Mouse (Mus musculus) liver, embryonic 11.5 days (tissue): ENCODE data around the gene Lrrc26. TPM values are rescaled to one million over a fixed set of nuclear protein-coding genes. Genes with fewer than 3 reads are reported as not detected.
A peak's percentile ranks its signal among the peaks of the same experiment; 100 is the strongest.

Experiments
- ATAC-seq: fragments of 200-750 bp; cut with Nextera tagmentation; replicated peaks from 2 replicates; pipeline ENCODE4 v1.8.0; 2017; ENCODE audit warnings: moderate number of reproducible peaks, mild to moderate bottlenecking, moderate TSS enrichment, moderate library complexity; ENCODE audit not compliant: low FRiP score
- DNase-seq: peaks from one replicate; pipeline ENCODE4 v3.0.0-alpha.2; 2017; ENCODE audit warnings: low spot score
- H3K27ac ChIP-seq: fragments of 300-500 bp; sonication (generic); 2 replicates; pipeline ENCODE4 v1.5.1; 2014; ENCODE audit warnings: mild to moderate bottlenecking, low read depth, low read length, control low read depth
- H3K27me3 ChIP-seq: fragments of 300-500 bp; sonication (generic); replicated peaks from 2 replicates; pipeline ENCODE4 v1.6.1; 2014; ENCODE audit warnings: low read length, mixed read lengths; ENCODE audit not compliant: control insufficient read depth, insufficient read depth
- H3K36me3 ChIP-seq: fragments of 300-500 bp; sonication (generic); 2 replicates; pipeline ENCODE4 v1.6.1; 2014; ENCODE audit warnings: mild to moderate bottlenecking, low read length, moderate library complexity, mixed read lengths; ENCODE audit not compliant: control insufficient read depth, insufficient read depth
- H3K4me1 ChIP-seq: fragments of 300-500 bp; sonication (generic); replicated peaks from 2 replicates; pipeline ENCODE4 v1.6.1; 2014; ENCODE audit warnings: low read length, mixed read lengths; ENCODE audit not compliant: control insufficient read depth, insufficient read depth
- H3K4me2 ChIP-seq: fragments of 300-500 bp; sonication (generic); 2 replicates; pipeline ENCODE4 v1.6.1; 2014; ENCODE audit warnings: mild to moderate bottlenecking, control low read depth, moderate library complexity
- H3K4me3 ChIP-seq: fragments of 300-500 bp; sonication (generic); 2 replicates; pipeline ENCODE4 v1.5.1; 2014; ENCODE audit warnings: low read depth, low read length, control low read depth
- H3K9ac ChIP-seq: fragments of 300-500 bp; sonication (generic); 2 replicates; pipeline ENCODE4 v1.6.1; 2014; ENCODE audit warnings: low read depth, low read length, control low read depth
- H3K9me3 ChIP-seq: fragments of 300-500 bp; sonication (generic); 2 replicates; pipeline ENCODE4 v1.6.1; 2016; ENCODE audit warnings: low read length, inconsistent platforms, mixed read lengths; ENCODE audit not compliant: control insufficient read depth
- WGBS: fragments of 180-500 bp; shearing (Covaris S2); extraction: QIAGEN DNeasy Blood & Tissue Kit; methylation state at CpG from one replicate; pipeline ENCODE4 v1.1.7; 2014; 5-methylcytosine and 5-hydroxymethylcytosine counted together
- polyA plus RNA-seq: library from polyadenylated mRNA; unstranded; fragments of >200 nt; fragmentation: Nextera tagmentation; extraction: Ambion mirVana; gene quantifications from 2 replicates; pipeline ENCODE4 v1.2.1, GENCODE M21; 2014

The Lrrc26 gene
- polyA plus RNA-seq, 1 experiment from 2014 or later: not detected

DNA sequence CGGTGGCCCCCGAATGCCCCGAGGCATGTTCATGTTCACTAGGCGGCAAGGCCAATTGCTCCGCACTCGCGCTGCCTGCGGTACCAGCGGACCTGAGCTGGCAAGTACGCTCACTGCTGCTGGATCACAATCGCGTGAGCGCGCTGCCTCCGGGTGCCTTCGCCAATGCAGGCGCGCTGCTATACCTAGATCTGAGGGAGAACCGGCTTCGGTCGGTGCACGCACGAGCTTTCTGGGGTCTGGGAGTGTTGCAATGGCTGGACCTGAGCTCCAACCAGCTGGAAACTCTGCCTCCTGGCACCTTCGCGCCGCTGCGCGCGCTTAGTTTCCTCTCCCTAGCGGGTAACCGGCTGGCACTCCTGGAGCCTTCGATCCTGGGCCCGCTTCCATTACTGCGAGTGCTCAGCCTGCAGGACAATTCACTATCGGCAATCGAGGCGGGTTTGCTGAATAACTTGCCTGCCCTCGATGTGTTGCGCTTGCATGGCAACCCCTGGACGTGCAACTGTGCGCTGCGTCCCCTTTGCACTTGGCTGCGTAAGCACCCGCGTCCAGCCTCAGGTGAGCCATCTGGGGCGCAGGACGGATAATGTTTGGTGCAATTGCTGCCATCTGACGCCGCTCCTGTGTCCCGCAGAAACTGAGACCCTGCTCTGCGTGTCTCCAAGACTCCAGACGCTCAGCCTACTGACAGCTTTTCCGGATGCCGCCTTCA is 543 bp downstream of the Lrrc26 start:
- no peaks in the 10 kb centered on the region for H3K9me3 ChIP-seq
- peak overlapping the region; percentile 20; the same call in 1 of the 2 replicates for H3K4me2 ChIP-seq
- DNase-seq (no peak), ATAC-seq (no peak)
- no peak overlapping the region for H3K27ac ChIP-seq
- no peak overlapping the region for H3K9ac ChIP-seq
- H3K27me3 ChIP-seq: peaks cover 75% of the 10 kb centered on the region
- WGBS: 4% methylated on average over 54 of the region's 54 CpGs
- peaks cover 4% of the 10 kb centered on the region; the same call in 1 of the 2 replicates for H3K36me3 ChIP-seq
- H3K4me3 ChIP-seq: peak overlapping the region; percentile 20; the same call in 1 of the 2 replicates
- peaks cover 28% of the 10 kb centered on the region for H3K4me1 ChIP-seq

DNA sequence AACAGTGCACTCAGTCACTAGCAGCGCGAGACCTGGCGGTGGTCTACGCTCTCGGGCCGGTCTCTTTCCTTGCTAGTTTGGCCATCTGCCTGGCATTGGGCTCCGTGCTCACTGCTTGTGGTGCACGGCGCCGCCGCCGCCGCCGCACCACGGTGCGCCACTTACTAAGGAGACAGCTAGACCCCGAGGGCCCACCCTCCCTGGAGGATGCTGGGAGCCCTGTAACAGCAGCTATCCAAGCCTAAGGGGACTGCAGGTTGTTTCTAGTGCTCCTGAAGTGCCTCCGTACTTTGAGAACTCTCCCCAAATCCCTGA is 1.1 kb downstream of the Lrrc26 start:
- H3K9ac ChIP-seq: no peak overlapping the region
- ATAC-seq (no peak), DNase-seq (no peak)
- H3K27ac ChIP-seq: no peak overlapping the region
- 2% methylated on average over 18 of the region's 18 CpGs for WGBS
- H3K36me3 ChIP-seq: no peaks in the 10 kb centered on the region
- peak overlapping the region; percentile 20; the same call in 1 of the 2 replicates for H3K4me3 ChIP-seq
- 0 out of 2 replicates have a peak overlapping the region, but pooled peaks have one; percentile 14 for H3K4me2 ChIP-seq
- peaks cover 79% of the 10 kb centered on the region for H3K27me3 ChIP-seq
- no peaks in the 10 kb centered on the region for H3K9me3 ChIP-seq
- peaks cover 28% of the 10 kb centered on the region for H3K4me1 ChIP-seq

DNA sequence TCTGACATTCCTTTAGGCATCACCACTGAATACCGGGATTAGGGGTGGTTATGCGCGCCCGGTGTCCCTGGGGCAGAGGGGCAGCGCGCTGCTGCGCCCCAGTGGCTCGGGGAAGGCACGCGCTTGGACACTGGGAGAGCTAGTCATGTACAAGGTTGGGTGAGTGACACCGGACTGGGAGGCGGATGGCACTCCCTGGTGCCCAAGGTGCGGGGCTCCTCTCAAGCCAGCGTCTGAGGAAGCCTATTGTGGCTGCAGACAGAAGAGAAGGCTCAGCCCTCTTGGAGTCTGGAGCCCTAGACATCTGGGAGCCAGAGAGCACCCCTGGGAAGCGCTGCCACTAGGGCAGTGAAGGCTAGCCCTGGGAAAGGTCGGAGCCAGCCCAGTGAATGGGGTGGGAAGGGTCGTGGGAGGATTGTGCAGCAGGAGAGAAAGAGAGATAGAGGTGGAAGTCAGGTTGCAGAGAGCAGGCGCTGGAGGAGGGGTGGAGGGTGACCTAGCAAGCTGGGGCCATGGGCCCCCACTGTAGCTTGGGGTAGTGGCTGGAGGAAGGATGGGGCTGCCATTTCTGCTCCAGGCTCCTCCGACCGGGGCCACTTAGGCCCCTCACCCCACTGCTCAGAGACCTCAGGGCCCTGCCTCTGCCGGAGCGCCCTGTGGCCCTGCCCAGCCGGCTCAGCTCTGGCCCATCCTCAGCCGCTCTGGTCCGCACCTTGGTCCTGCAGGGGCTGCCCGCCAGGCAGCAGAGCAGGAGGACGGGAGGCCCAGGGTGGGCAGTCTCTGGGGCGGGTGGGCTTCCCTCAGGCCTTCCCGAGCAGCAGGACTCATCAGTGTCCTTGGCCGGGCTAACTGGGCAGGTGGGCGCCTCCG is 1.7 kb downstream of the Lrrc26 start:
- Histone ChIP-seq H3K27ac (no peak overlapping the region), H3K36me3 (no peaks in the 10 kb centered on the region), H3K9me3 (no peaks in the 10 kb centered on the region), H3K27me3 (peaks cover 85% of the 10 kb centered on the region), H3K9ac (no peak overlapping the region), H3K4me1 (peaks cover 23% of the 10 kb centered on the region), H3K4me2 (peak overlapping the region; percentile 57), H3K4me3 (peak overlapping the region; percentile 35; the same call in 1 of the 2 replicates)
- no peak for ATAC-seq
- 13% methylated on average over 32 of the region's 32 CpGs for WGBS
- DNase-seq: no peak

DNA sequence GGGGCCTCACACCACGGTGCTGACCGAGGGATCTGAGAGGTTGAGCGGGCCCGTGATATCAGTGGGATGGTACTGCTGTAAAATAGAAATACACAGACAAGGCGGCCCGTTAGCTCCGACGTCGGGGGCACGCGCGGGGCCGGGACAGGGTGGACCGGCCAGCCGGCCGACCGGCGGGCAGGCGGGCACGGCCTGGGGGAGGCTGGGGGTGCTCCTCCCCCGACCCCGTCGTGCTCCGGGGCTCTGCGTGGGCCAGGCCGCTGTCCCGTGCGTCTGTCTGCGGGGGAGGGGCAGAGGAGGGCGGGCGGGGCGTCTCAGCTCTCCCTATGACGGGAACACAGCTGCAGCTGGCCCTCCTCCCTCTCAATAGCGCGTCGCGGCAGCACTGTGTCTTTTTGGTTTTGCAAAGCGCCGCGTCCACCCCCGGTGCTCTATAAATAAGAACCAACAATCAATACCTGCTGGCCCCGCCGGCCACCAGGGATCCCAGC is 2.4 kb downstream of the Lrrc26 start:
- peaks cover 89% of the 10 kb centered on the region for H3K27me3 ChIP-seq
- H3K4me1 ChIP-seq: peaks cover 18% of the 10 kb centered on the region
- H3K9ac ChIP-seq: no peak overlapping the region
- 11% methylated on average over 39 of the region's 43 CpGs for WGBS
- peak overlapping the region; percentile 57 for H3K4me2 ChIP-seq
- no peaks in the 10 kb centered on the region for H3K36me3 ChIP-seq
- no peaks in the 10 kb centered on the region for H3K9me3 ChIP-seq
- no peak for DNase-seq
- peak overlapping the region; percentile 35 for H3K4me3 ChIP-seq
- no peak for ATAC-seq
- H3K27ac ChIP-seq: no peak overlapping the region

DNA sequence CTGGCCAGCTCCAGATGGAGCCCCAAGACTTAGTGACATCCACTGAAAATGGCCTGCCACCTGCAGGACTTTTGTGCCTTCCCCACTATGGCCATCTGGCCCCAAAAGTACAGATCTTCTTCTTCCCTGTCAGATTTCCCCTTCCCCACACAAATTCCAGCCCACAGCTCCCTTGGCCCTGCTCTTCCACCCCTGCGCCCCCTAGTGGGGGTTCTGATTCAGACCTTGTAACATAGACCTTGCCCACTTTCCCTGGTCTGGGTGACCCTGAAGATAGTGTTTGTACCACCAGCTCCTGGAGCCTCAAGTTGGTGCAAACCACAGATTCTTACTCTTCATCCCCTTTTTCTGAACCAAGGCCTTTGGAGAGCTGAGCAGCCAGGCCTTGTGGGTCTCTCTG is 3.1 kb downstream of the Lrrc26 start:
- H3K4me2 ChIP-seq: no peak overlapping the region; the same call in 1 of the 2 replicates
- no peaks in the 10 kb centered on the region for H3K9me3 ChIP-seq
- H3K9ac ChIP-seq: no peak overlapping the region
- no peak overlapping the region for H3K27ac ChIP-seq
- no peaks in the 10 kb centered on the region for H3K36me3 ChIP-seq
- ATAC-seq: no peak
- no peak overlapping the region for H3K4me3 ChIP-seq
- 0% methylated on average over 1 of the region's 1 CpGs for WGBS
- peaks cover 13% of the 10 kb centered on the region; the same call in 1 of the 2 replicates for H3K4me1 ChIP-seq
- DNase-seq: peak; percentile 61
- peaks cover 94% of the 10 kb centered on the region for H3K27me3 ChIP-seq

DNA sequence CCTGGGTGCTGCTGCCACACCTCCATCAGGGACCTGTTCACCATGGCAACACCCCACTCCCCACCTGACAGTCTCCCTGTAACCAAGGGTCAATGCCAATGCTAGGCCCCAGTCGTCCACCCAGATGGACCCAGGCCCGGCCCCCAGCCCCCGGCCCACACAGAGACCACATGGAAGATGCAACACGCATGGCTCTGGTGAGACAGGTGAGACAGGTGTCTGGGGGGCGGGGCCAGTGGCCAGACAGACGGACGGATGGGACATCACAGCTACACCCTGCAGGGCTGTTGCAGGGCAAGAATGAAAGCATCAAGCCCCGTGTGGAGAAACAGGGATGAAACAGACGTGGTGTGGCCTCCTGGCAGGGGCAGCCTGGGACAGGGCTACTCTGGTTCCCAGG is 4.0 kb downstream of the Lrrc26 start:
- 71% methylated on average over 9 of the region's 9 CpGs for WGBS
- DNase-seq (no peak), ATAC-seq (no peak)
- Histone ChIP-seq H3K9ac (no peak overlapping the region), H3K4me1 (peaks cover 13% of the 10 kb centered on the region; the same call in 1 of the 2 replicates), H3K27ac (no peak overlapping the region), H3K27me3 (peaks cover 91% of the 10 kb centered on the region), H3K36me3 (no peaks in the 10 kb centered on the region), H3K9me3 (no peaks in the 10 kb centered on the region), H3K4me3 (no peak overlapping the region), H3K4me2 (no peak overlapping the region)

DNA sequence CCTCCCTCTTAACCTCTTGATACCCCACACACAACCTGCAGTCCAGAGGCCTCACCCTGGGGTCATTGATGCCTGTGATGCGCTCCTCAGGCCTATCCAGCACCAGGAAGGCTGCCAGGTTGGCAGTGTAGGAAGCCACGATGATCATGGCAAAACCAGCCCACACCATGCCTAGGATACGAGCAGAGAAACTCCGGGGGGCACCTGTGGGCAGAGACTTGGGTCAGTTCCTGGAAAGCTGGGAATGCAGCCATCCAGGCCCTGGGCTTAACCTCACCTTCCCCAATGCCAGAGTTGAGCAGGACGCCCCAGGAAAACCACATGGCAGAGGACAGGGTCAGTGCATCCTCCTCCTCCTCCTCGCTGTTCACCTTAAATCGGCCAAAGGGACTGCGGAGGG is 7.4 kb downstream of the Lrrc26 start:
- no peak overlapping the region for H3K4me3 ChIP-seq
- no peak overlapping the region for H3K9ac ChIP-seq
- no peaks in the 10 kb centered on the region for H3K36me3 ChIP-seq
- 77% methylated on average over 8 of the region's 8 CpGs for WGBS
- no peaks in the 10 kb centered on the region for H3K9me3 ChIP-seq
- H3K4me1 ChIP-seq: peaks cover 7% of the 10 kb centered on the region; the same call in 1 of the 2 replicates
- H3K27me3 ChIP-seq: peaks cover 64% of the 10 kb centered on the region
- H3K27ac ChIP-seq: no peak overlapping the region
- ATAC-seq: no peak
- DNase-seq: no peak
- no peak overlapping the region for H3K4me2 ChIP-seq

DNA sequence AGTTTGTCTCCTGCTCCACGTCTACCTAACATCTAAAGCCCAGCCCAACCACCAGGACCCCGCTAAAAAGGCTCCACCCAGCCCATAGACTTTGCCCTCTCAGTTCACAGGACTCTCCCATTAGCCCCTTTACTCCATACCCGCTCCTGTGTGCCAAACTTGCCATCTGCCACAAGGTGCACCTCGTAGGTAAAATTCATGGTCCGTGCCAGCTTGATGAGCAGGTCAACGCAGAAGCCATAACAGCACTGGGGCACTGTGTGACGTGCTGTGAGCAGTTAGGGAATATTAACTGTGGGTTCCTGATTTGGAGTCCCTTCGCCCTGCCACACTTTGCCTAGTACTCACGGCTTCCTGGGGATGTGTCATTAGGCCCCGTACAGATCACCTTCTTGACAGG is 8.3 kb downstream of the Lrrc26 start:
- Histone ChIP-seq H3K36me3 (no peaks in the 10 kb centered on the region), H3K27me3 (peaks cover 58% of the 10 kb centered on the region), H3K27ac (no peak overlapping the region), H3K4me3 (no peak overlapping the region), H3K4me1 (no peaks in the 10 kb centered on the region), H3K9me3 (no peaks in the 10 kb centered on the region), H3K4me2 (no peak overlapping the region), H3K9ac (no peak overlapping the region)
- 79% methylated on average over 10 of the region's 10 CpGs for WGBS
- ATAC-seq (no peak), DNase-seq (no peak)
